Mouse (Mus musculus): ENCODE results near the gene Nrcam. TPM values are rescaled to one million over a fixed set of nuclear protein-coding genes. Genes with fewer than 3 reads are reported as not detected.

The Nrcam gene
- total and polyA plus RNA-seq, 3 experiments, result 0.05 to 0.33 (median 0.13) TPM

GRCm38 (mm10) chr12:44357881-44358280 lies 29.2 kb downstream of the Nrcam start:
- Histone ChIP-seq H3K4me3 (replicated peaks in 1 of 3; ENCODE audit: low read depth in 2 of 3, low read length in 2 of 3, poor library complexity in 1 of 3) (no peak overlapping the region), H3K4me1 (ENCODE audit: control insufficient read depth in 1 of 2, insufficient read depth in 2 of 2) (peaks cover 0 to 6% of the 10 kb centered on the region in 2 experiments; a peak in 2 of 4 replicates), H3K4me2 (ENCODE audit: insufficient read depth, low read depth, poor library complexity, severe bottlenecking) (no peak overlapping the region), H3K9ac (ENCODE audit: insufficient read depth, low read depth) (no peak overlapping the region), H3K36me3 (replicated peaks in 1 of 2; ENCODE audit: control insufficient read depth in 1 of 2, insufficient read depth in 1 of 2, low read length in 1 of 2) (no peaks in the 10 kb centered on the region), H3K27me3 (replicated peaks) (no peaks in the 10 kb centered on the region), H3K27ac (ENCODE audit: insufficient read depth, low read depth) (no peak overlapping the region), H3K79me2 (replicated peaks; ENCODE audit: control insufficient read depth, extremely low read depth, insufficient read depth, poor library complexity, severe bottlenecking) (no peaks in the 10 kb centered on the region), H3K9me3 (replicated peaks; ENCODE audit: low read length) (no peaks in the 10 kb centered on the region)
- TF ChIP-seq HCFC1 (IDR thresholded peaks at IDR 0.05; ENCODE audit: low read depth, low read length) (no peak), NELFE (IDR thresholded peaks at IDR 0.05; ENCODE audit: low read depth, low read length) (no peak), ZKSCAN1 (IDR thresholded peaks at IDR 0.05; ENCODE audit: borderline replicate concordance, low read depth, low read length) (no peak), SIN3A (IDR thresholded peaks at IDR 0.05; ENCODE audit: low read length) (no peak), POLR2AphosphoS2 (IDR thresholded peaks at IDR 0.05; ENCODE audit: low read depth, low read length) (no peak), UBTF (IDR thresholded peaks at IDR 0.05; ENCODE audit: low read depth, low read length) (no peak), NRF1 (IDR thresholded peaks at IDR 0.05; ENCODE audit: low read depth, low read length) (no peak), MYC (IDR thresholded peaks at IDR 0.05; ENCODE audit: low read depth, low read length) (no peak), ZMIZ1 (IDR thresholded peaks at IDR 0.05; ENCODE audit: low read depth, low read length) (no peak)
- dilution Hi-C loops (cut with MboI; ENCODE audit: extremely low pct_ligation_motif_present, extremely low pct_unique_long_range_greater_than_20kb, low sequenced_read_pairs) (no loop called here), in situ Hi-C loops (cut with MboI; ENCODE audit: low pct_ligation_motif_present, low pct_unique_long_range_greater_than_20kb, low sequenced_read_pairs) (no loop called here)
- no peak for DNase-seq (ENCODE audit: extremely low read depth)

DNA sequence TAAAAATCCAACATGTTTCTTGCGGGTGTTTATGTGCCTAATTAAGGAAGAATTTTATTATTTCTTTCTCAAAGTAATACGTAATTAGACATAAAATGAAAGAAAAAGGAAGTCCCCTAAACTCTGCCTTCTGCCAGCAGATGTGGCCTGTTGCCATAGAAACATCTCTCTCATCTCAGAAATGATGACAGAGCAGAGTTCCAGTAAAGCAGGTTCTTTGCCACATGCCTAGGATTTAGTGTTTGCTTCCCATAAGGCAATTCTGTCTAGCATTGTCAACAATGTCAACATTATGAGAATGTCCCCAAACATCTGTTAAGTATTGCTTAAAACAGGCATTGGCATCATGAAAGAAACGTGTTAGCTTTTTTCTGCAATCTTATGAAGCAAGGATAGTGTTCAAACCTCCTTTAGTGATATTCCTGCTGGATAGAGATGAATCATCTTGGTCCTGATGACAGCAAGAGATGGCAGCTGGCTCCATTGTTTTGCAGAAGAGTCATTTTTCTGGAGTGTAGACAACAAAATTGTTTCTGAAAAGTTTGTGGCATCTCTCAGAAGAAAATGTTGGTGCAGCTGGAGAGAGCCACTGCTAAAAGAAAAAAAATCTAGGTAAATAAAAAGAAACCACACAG lies 42.5 kb downstream of the Nrcam start:
- H3K4me3 ChIP-seq (replicated peaks in 1 of 3; ENCODE audit: low read depth in 2 of 3, low read length in 2 of 3, poor library complexity in 1 of 3), result no peak overlapping the region
- in situ Hi-C loops (cut with MboI; ENCODE audit: low pct_ligation_motif_present, low pct_unique_long_range_greater_than_20kb, low sequenced_read_pairs), result no loop called here
- TF ChIP-seq MAFK (IDR thresholded peaks at IDR 0.05; ENCODE audit: insufficient replicate concordance, low read length), result no peak
- TF ChIP-seq RAD21 (IDR thresholded peaks at IDR 0.05; ENCODE audit: low read depth, low read length), result no peak
- no peak for TF ChIP-seq TBP (conservative IDR thresholded peaks at IDR 0.05; ENCODE audit: low read depth, low read length)
- no peak for TF ChIP-seq CHD1 (IDR thresholded peaks at IDR 0.05; ENCODE audit: low read depth, low read length)
- TF ChIP-seq NELFE (IDR thresholded peaks at IDR 0.05; ENCODE audit: low read depth, low read length), result no peak
- no peak for TF ChIP-seq KAT2A (IDR thresholded peaks at IDR 0.05; ENCODE audit: insufficient replicate concordance, low read length)
- no peak for TF ChIP-seq IRF4 (IDR thresholded peaks at IDR 0.05; ENCODE audit: low read depth, low read length)
- TF ChIP-seq ZKSCAN1 (IDR thresholded peaks at IDR 0.05; ENCODE audit: borderline replicate concordance, low read depth, low read length), result no peak
- TF ChIP-seq NRF1 (IDR thresholded peaks at IDR 0.05; ENCODE audit: low read depth, low read length), result no peak
- TF ChIP-seq MYC (IDR thresholded peaks at IDR 0.05; ENCODE audit: low read depth, low read length), result no peak
- no peak for TF ChIP-seq POLR2A (IDR thresholded peaks at IDR 0.05; ENCODE audit: low read depth, low read length)
- TF ChIP-seq MEF2A (IDR thresholded peaks at IDR 0.05; ENCODE audit: borderline replicate concordance, low read depth, low read length), result no peak
- no peak for TF ChIP-seq SIN3A (IDR thresholded peaks at IDR 0.05; ENCODE audit: low read length)
- no peak for TF ChIP-seq CHD2 (IDR thresholded peaks at IDR 0.05; ENCODE audit: low read length)
- H3K4me2 ChIP-seq (ENCODE audit: insufficient read depth, low read depth, poor library complexity, severe bottlenecking), result no peak overlapping the region
- no peaks in the 10 kb centered on the region for H3K36me3 ChIP-seq (replicated peaks in 1 of 2; ENCODE audit: control insufficient read depth in 1 of 2, insufficient read depth in 1 of 2, low read length in 1 of 2)
- no peaks in the 10 kb centered on the region for H3K79me2 ChIP-seq (replicated peaks; ENCODE audit: control insufficient read depth, extremely low read depth, insufficient read depth, poor library complexity, severe bottlenecking)
- peak; percentile 16 for DNase-seq (ENCODE audit: extremely low read depth)
- H3K9ac ChIP-seq (ENCODE audit: insufficient read depth, low read depth), result no peak overlapping the region
- H3K9me3 ChIP-seq (replicated peaks; ENCODE audit: low read length), result no peaks in the 10 kb centered on the region
- no peak overlapping the region for H3K27ac ChIP-seq (ENCODE audit: insufficient read depth, low read depth)
- dilution Hi-C loops (cut with MboI; ENCODE audit: extremely low pct_ligation_motif_present, extremely low pct_unique_long_range_greater_than_20kb, low sequenced_read_pairs), result no loop called here
- peaks cover 2 to 26% of the 10 kb centered on the region in 2 experiments; a peak in 2 of 4 replicates for H3K4me1 ChIP-seq (ENCODE audit: control insufficient read depth in 1 of 2, insufficient read depth in 2 of 2)
- no peaks in the 10 kb centered on the region for H3K27me3 ChIP-seq (replicated peaks)
